Mouse (Mus musculus) heart, embryonic 14.5 days (tissue): ENCODE data around the gene Gm43638. TPM values are rescaled to one million over a fixed set of nuclear protein-coding genes. Genes with fewer than 3 reads are reported as not detected.
"Not testable (repeated sequence)": the region's sequence is repeated elsewhere in the genome, so short reads cannot be mapped to it uniquely, and the experiment has no call there.

Experiments
- ATAC-seq: fragments of 200-750 bp; cut with Nextera tagmentation; 2 replicates; pipeline ENCODE4 v1.8.0; 2017; ENCODE audit warnings: low read depth, moderate TSS enrichment; ENCODE audit not compliant: insufficient number of reproducible peaks, insufficient read depth, low FRiP score
- H3K27ac ChIP-seq, 2 experiments: fragments of 200-500 bp in 1 of 2; fragments of 300-500 bp in 1 of 2; sonication (generic) in 1 of 2; replicated peaks in 1 of 2; 2 replicates each; pipeline ENCODE4 v1.5.1; 2012 to 2014; ENCODE audit warnings: low read depth in 2 of 2, low read length in 2 of 2, control low read depth in 1 of 2, mild to moderate bottlenecking in 1 of 2, mixed read lengths in 1 of 2; ENCODE audit not compliant: control insufficient read depth in 1 of 2, insufficient read depth in 1 of 2
- H3K27me3 ChIP-seq: fragments of 300-500 bp; sonication (generic); 2 replicates; pipeline ENCODE4 v1.6.1; 2014; ENCODE audit warnings: mild to moderate bottlenecking, low read length, control low read depth; ENCODE audit not compliant: control insufficient read depth, insufficient read depth
- H3K36me3 ChIP-seq: fragments of 300-500 bp; sonication (generic); 2 replicates; pipeline ENCODE4 v1.6.1; 2014; ENCODE audit warnings: mild to moderate bottlenecking, control low read depth, low read length, mixed read lengths; ENCODE audit not compliant: control insufficient read depth, insufficient read depth
- H3K4me1 ChIP-seq, 2 experiments: fragments of 200-500 bp in 1 of 2; fragments of 300-500 bp in 1 of 2; sonication (generic) in 1 of 2; 2 replicates each; pipeline ENCODE4 v1.6.1; 2012 to 2014; ENCODE audit warnings: low read length in 2 of 2, control low read depth in 1 of 2, mixed read lengths in 1 of 2; ENCODE audit not compliant: control insufficient read depth in 2 of 2, insufficient read depth in 2 of 2
- H3K4me2 ChIP-seq: fragments of 300-500 bp; sonication (generic); 2 replicates; pipeline ENCODE4 v1.6.1; 2014; ENCODE audit warnings: mild to moderate bottlenecking, low read length
- H3K4me3 ChIP-seq, 2 experiments: fragments of 200-500 bp in 1 of 2; fragments of 300-500 bp in 1 of 2; sonication (generic) in 1 of 2; 2 replicates each; pipeline ENCODE4 v1.5.1; 2012 to 2014; ENCODE audit warnings: low read length in 2 of 2, mild to moderate bottlenecking in 2 of 2, control low read depth in 1 of 2, low read depth in 1 of 2, moderate library complexity in 1 of 2; ENCODE audit not compliant: control insufficient read depth in 1 of 2, insufficient read depth in 1 of 2
- H3K9ac ChIP-seq: fragments of 300-500 bp; sonication (generic); 2 replicates; pipeline ENCODE4 v1.6.1; 2014; ENCODE audit warnings: mild to moderate bottlenecking, low read length
- H3K9me3 ChIP-seq: fragments of 300-500 bp; sonication (generic); 2 replicates; pipeline ENCODE4 v1.6.1; 2016; ENCODE audit warnings: low read length, control low read depth; ENCODE audit not compliant: control insufficient read depth
- WGBS: fragments of 180-500 bp; shearing (Covaris S2); extraction: QIAGEN DNeasy Blood & Tissue Kit; methylation state at CpG from one replicate; pipeline ENCODE4 v1.1.7; 2014; 5-methylcytosine and 5-hydroxymethylcytosine counted together
- polyA plus RNA-seq: library from polyadenylated mRNA; unstranded; fragments of >200 nt; fragmentation: Nextera tagmentation; extraction: Ambion mirVana; gene quantifications from 2 replicates; pipeline ENCODE4 v1.2.1, GENCODE M21; 2014

Gene Gm43638
- polyA plus RNA-seq, 1 experiment from 2014 or later: not detected

DNA sequence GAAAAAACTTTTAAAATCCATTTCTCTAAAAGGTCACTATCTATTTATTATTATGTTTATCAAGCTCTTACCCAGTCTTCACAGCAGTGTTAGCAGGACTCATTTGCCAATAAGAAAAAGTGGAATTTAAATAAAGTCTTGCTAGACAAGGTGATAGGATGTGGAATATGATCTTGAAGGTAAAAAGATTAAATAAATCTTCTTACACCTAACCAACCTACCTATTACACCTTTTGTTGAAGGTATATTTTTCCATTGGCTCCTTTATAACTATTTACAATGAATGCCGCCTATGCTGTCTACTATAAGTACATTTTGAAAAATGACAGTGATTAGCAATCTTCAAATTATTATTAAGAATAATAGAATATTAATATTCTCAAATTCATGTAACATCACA is 4.2 kb upstream of the Gm43638 start, which contains the start of gene Ugt2a1:
TSS of gene Ugt2a1 (minus strand) at position 101 of the 400 bp plus-strand sequence.
- ATAC-seq: no peak
- no peaks in the 10 kb centered on the region for H3K27me3 ChIP-seq
- no peaks in the 10 kb centered on the region for H3K4me1 ChIP-seq
- H3K4me3 ChIP-seq: no peak within 1 kb of the TSS
- H3K27ac ChIP-seq: no peak within 1 kb of the TSS
- 76% methylated on average over 1 of the region's 1 CpGs for WGBS
- H3K36me3 ChIP-seq: no peaks in the 10 kb centered on the region
- H3K9ac ChIP-seq: no peak within 1 kb of the TSS
- H3K4me2 ChIP-seq: no peak within 1 kb of the TSS
- H3K9me3 ChIP-seq: no peaks in the 10 kb centered on the region

DNA sequence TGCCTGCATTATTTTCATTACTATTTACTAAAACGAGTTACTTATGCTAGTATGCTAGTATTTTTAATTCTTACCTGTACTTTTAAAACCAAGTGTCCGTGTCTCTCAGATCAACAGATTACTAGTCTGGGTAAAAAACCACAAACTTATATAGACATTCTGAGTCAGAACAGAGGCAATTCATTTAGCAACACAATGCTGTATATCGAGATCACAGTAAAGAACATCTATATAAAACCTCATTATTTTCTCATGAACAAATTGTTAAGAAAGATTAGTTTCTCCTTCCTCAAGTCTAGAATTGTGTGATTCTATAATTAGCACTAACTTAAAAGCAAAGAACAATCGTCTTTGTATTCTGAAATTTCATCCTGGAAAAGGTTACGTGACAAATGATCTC is 4.4 kb downstream of the Gm43638 start, which contains the start of gene Ugt2a2:
TSS of gene Ugt2a2 (minus strand) at position 101 of the 400 bp plus-strand sequence.
- Histone ChIP-seq H3K27me3 (no peaks in the 10 kb centered on the region), H3K36me3 (no peaks in the 10 kb centered on the region), H3K4me2 (no peak within 1 kb of the TSS), H3K27ac (no peak within 1 kb of the TSS), H3K9me3 (no peaks in the 10 kb centered on the region), H3K9ac (no peak within 1 kb of the TSS), H3K4me3 (no peak within 1 kb of the TSS), H3K4me1 (no peaks in the 10 kb centered on the region)
- 70% methylated on average over 5 of the region's 5 CpGs for WGBS
- ATAC-seq: no peak

DNA sequence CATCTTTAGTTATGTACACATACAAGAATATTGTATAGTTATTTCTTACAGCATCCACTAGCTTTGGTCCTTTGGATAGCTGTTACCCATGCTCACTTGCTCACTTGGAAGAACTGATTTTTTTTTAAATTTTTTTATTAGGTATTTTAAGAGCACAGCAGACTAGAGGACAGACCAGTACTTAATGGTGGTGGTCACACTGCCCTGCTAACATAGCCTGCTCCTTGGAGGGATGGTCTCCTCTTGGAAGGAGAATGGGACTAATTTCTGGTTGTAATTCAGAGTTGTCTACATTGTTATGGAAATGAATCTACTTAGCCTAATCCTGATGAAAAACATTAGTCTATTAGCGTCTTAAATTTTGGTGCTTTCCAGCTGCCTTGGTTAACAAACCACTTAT is 27.8 kb downstream of the Gm43638 start:
- Histone ChIP-seq H3K4me3 (no peak overlapping the region), H3K27me3 (no peaks in the 10 kb centered on the region), H3K4me1 (no peaks in the 10 kb centered on the region), H3K4me2 (no peak overlapping the region), H3K36me3 (no peaks in the 10 kb centered on the region), H3K27ac (no peak overlapping the region), H3K9ac (no peak overlapping the region), H3K9me3 (no peaks in the 10 kb centered on the region)
- no peak for ATAC-seq
- 38% methylated on average over 1 of the region's 1 CpGs for WGBS

- Histone ChIP-seq H3K4me3 (no peak overlapping the region), H3K4me1 (no peaks in the 10 kb centered on the region), H3K4me2 (no peak overlapping the region), H3K27ac (no peak overlapping the region), H3K36me3 (no peaks in the 10 kb centered on the region), H3K9ac (no peak overlapping the region), H3K9me3 (no peaks in the 10 kb centered on the region), H3K27me3 (no peaks in the 10 kb centered on the region)
- no peak for ATAC-seq
Measured at GRCm38 (mm10) chr5:87457701-87458100, 28.9 kb downstream of the Gm43638 start.

DNA sequence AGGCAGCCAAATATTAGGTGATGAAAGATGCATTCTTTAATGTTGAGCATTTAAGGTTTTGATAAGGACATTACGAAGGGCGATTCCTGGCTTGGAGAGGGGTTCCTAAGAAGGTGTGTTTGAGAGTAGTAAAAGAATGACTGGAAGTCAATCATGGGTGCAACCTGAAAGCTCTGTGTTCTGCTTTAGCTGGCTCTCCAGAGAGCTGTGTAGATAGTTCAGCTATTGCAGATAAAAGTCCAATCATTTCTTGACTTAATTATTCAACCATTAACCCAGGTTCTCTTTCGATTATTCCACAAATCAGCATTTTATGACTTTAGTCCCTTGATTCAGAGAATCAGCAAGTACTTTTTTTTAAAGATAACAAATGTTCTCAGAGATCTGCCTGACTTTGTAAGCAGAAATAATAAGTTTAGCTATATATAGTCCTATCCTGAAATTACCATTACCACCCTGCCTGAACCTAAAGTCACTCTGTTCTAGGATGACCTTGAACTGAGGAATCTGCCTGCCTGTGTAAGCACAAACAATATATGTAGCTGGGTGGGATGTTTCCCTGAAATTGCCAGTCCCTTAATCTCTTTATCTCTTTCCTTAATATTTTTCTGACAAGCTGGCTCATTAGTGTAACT is 30.3 kb downstream of the Gm43638 start:
- Histone ChIP-seq H3K9me3 (no peaks in the 10 kb centered on the region), H3K4me1 (no peaks in the 10 kb centered on the region), H3K4me2 (no peak overlapping the region), H3K36me3 (no peaks in the 10 kb centered on the region), H3K9ac (no peak overlapping the region), H3K27ac (no peak overlapping the region), H3K4me3 (no peak overlapping the region), H3K27me3 (no peaks in the 10 kb centered on the region)
- WGBS: 70% methylated on average over 3 of the region's 3 CpGs
- no peak for ATAC-seq

GRCm38 (mm10) chr5:87455519-87455918 is 31.1 kb downstream of the Gm43638 start:
- Histone ChIP-seq H3K27me3 (no peaks in the 10 kb centered on the region), H3K4me1 (no peaks in the 10 kb centered on the region), H3K4me3 (no peak overlapping the region), H3K9ac (no peak overlapping the region), H3K4me2 (no peak overlapping the region), H3K36me3 (no peaks in the 10 kb centered on the region), H3K9me3 (no peaks in the 10 kb centered on the region), H3K27ac (no peak overlapping the region)
- no peak for ATAC-seq

GRCm38 (mm10) chr5:87452514-87452913 is 34.1 kb downstream of the Gm43638 start:
- not testable (repeated sequence) for ATAC-seq, H3K36me3 ChIP-seq, H3K27ac ChIP-seq, H3K27me3 ChIP-seq, H3K4me3 ChIP-seq, H3K4me1 ChIP-seq, H3K4me2 ChIP-seq, H3K9ac ChIP-seq, H3K9me3 ChIP-seq
- 83% methylated on average over 3 of the region's 5 CpGs for WGBS

GRCm38 (mm10) chr5:87436264-87436663 is 50.3 kb downstream of the Gm43638 start:
- 37% methylated on average over 3 of the region's 3 CpGs for WGBS
- Histone ChIP-seq H3K4me3 (no peak overlapping the region), H3K4me2 (no peak overlapping the region)

More at GRCm38 (mm10) chr5:87436264-87436663, 50.3 kb downstream of the Gm43638 start:
- H3K4me1 ChIP-seq: no peaks in the 10 kb centered on the region
- ATAC-seq: no peak
- no peak overlapping the region for H3K27ac ChIP-seq
- H3K9ac ChIP-seq: no peak overlapping the region
- H3K9me3 ChIP-seq: no peaks in the 10 kb centered on the region
- H3K36me3 ChIP-seq: no peaks in the 10 kb centered on the region
- H3K27me3 ChIP-seq: no peaks in the 10 kb centered on the region
